Mouse (Mus musculus) forebrain, postnatal 0 days (tissue): ENCODE data around the gene Uqcc1. TPM values are rescaled to one million over a fixed set of nuclear protein-coding genes. Genes with fewer than 3 reads are reported as not detected.

Experiments
- ATAC-seq: fragments of 200-750 bp; cut with Nextera tagmentation; 2 replicates; pipeline ENCODE4 v1.8.0; 2017; ENCODE audit warnings: mild to moderate bottlenecking, moderate library complexity
- DNase-seq: peaks from one replicate; pipeline ENCODE4 v3.0.0-alpha.2; 2015
- H3K27ac ChIP-seq: fragments of 300-500 bp; sonication (generic); 2 replicates; pipeline ENCODE4 v1.5.1; 2014; ENCODE audit warnings: low read depth, mild to moderate bottlenecking, antibody characterized with exemption, low read length, moderate library complexity, mixed read lengths
- H3K27me3 ChIP-seq: fragments of 300-500 bp; sonication (generic); 2 replicates; pipeline ENCODE4 v1.6.1; 2014; ENCODE audit warnings: mild to moderate bottlenecking, low read length, mixed read lengths; ENCODE audit not compliant: insufficient read depth
- H3K36me3 ChIP-seq: fragments of 300-500 bp; sonication (generic); 2 replicates; pipeline ENCODE4 v1.6.1; 2014; ENCODE audit warnings: mild to moderate bottlenecking, moderate library complexity; ENCODE audit not compliant: insufficient read depth
- H3K4me1 ChIP-seq: fragments of 300-500 bp; sonication (generic); 2 replicates; pipeline ENCODE4 v1.6.1; 2014; ENCODE audit warnings: antibody characterized with exemption; ENCODE audit not compliant: insufficient read depth
- H3K4me2 ChIP-seq: fragments of 300-500 bp; sonication (generic); 2 replicates; pipeline ENCODE4 v1.6.1; 2014; ENCODE audit warnings: low read depth, mild to moderate bottlenecking, moderate library complexity
- H3K4me3 ChIP-seq: fragments of 300-500 bp; sonication (generic); 2 replicates; pipeline ENCODE4 v1.5.1; 2014; ENCODE audit warnings: low read depth, low read length, mixed read lengths
- H3K9ac ChIP-seq: fragments of 300-500 bp; sonication (generic); 2 replicates; pipeline ENCODE4 v1.6.1; 2014; ENCODE audit warnings: mild to moderate bottlenecking
- H3K9me3 ChIP-seq: fragments of 300-500 bp; sonication (generic); 2 replicates; pipeline ENCODE4 v1.6.1; 2016; ENCODE audit warnings: low read length
- CTCF ChIP-seq: sonication (generic); IDR thresholded peaks from 2 replicates; pipeline ENCODE4 v1.5.1; 2016; ENCODE audit warnings: antibody characterized with exemption, control low read depth, low read depth
- WGBS: fragments of 180-500 bp; shearing (Covaris S2); extraction: QIAGEN DNeasy Blood & Tissue Kit; methylation state at CpG from one replicate; pipeline ENCODE4 v1.1.7; 2014; 5-methylcytosine and 5-hydroxymethylcytosine counted together
- polyA plus RNA-seq: library from polyadenylated mRNA; unstranded; fragments of >200 nt; fragmentation: Nextera tagmentation; extraction: Ambion mirVana; gene quantifications from 2 replicates; pipeline ENCODE4 v1.2.1, GENCODE M21; 2015
- total RNA-seq: library from RNA; depleted of rRNA; stranded (reverse); fragments of >200 nt; gene quantifications from 2 replicates; pipeline ENCODE4 v1.2.3, GENCODE M21; 2014; rRNA removed

The Uqcc1 gene
- total RNA-seq (43.5 and 67.7 TPM in 2 replicates), polyA plus RNA-seq (55.9 and 63.0 TPM in 2 replicates)

DNA sequence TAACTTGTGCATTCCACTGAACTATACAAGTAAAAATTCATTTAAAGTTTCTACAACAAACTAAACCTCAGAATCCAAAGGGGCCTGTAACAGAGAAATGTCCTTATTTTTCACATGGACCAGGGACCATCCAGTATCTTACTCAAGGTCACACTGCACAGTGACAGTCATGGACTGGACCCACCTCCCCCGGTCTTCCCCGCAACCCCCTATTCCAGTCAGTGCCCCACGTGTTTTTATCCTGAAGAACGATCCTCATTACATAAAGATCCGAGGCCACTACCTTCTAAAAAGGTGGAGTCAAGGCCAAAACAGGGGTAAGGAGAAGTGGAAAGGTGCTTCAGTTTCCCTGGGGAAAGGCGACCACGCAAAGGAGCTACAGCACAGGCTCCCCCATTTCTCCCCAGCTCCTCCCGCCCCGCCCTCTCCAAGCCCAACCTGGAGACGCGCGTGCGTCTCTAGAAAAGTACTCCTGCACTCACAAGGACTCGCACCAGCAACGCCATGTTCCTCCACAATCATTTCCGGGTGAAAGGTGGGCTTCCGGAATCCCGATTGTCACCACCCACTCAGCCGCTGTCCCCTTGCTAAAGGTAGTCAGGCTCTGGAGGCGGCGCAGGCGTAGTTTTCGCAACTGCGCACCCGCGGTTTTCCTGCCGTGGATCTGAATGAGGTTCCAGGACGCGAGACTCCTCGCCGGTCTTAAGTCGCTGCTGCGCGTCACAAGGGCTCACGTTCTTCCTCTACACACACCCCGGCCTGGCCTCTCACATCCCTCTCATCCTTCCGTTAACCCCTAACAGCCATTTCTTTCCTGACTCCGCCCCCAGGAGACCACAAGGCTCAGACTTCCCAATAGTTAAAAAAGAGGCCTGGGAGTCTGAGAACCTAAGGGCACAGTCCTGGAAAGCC is at the start of gene Uqcc1:
Gene Uqcc1, minus strand, starts transcription at position 780 of the 912 bp plus-strand sequence.
- ATAC-seq (peak; percentile 98), DNase-seq (peak; percentile 96)
- WGBS: under 1% methylated on average over 38 of the region's 38 CpGs
- peak within 1 kb of the TSS; percentile 77 for H3K4me2 ChIP-seq
- H3K27me3 ChIP-seq: no peaks in the 10 kb centered on the region
- peak within 1 kb of the TSS; percentile 63 for H3K9ac ChIP-seq
- TF ChIP-seq CTCF: no peak
- H3K36me3 ChIP-seq: no peaks in the 10 kb centered on the region
- no peaks in the 10 kb centered on the region for H3K9me3 ChIP-seq
- peak within 1 kb of the TSS; percentile 59 for H3K4me3 ChIP-seq
- peak within 1 kb of the TSS; percentile 86 for H3K27ac ChIP-seq
- H3K4me1 ChIP-seq: peaks cover 6% of the 10 kb centered on the region

DNA sequence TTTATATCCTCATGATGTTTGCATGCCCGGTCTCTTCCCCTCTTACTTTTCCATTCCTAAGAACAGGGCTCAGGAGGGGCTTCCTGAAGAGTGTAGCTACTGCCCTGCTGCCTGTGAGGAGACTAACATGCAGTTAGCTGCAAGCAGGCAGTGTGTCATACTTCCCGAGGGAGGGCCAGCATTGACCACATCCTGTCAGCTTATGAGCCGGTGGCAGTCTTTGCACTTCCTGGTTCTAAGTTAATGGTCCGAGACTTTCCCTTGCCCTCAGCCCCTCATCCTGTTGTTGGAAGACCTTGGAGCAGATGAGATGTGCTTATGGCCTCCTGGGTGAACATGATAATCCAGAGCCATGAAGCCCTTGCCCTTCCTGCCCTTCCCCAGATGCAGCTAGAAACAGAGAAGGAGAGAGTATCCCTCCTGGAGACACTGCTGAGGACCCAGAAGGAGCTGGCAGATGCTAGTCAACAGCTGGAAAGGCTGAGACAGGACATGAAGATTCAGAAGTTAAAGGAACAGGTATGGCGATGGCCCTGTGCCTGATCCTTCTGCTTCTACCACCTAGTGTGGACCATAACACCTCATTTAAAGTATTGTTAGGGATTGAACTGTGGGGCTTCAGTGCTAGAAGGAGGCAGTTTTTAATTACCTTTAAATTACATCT is 49.4 kb upstream of the Uqcc1 start:
- Histone ChIP-seq H3K4me2 (no peak overlapping the region), H3K4me1 (no peaks in the 10 kb centered on the region), H3K27ac (no peak overlapping the region), H3K9me3 (no peaks in the 10 kb centered on the region), H3K27me3 (no peaks in the 10 kb centered on the region), H3K4me3 (no peak overlapping the region), H3K36me3 (peaks cover 86% of the 10 kb centered on the region), H3K9ac (no peak overlapping the region)
- no peak for TF ChIP-seq CTCF
- ATAC-seq (no peak), DNase-seq (no peak)
- 88% methylated on average over 5 of the region's 5 CpGs for WGBS

DNA sequence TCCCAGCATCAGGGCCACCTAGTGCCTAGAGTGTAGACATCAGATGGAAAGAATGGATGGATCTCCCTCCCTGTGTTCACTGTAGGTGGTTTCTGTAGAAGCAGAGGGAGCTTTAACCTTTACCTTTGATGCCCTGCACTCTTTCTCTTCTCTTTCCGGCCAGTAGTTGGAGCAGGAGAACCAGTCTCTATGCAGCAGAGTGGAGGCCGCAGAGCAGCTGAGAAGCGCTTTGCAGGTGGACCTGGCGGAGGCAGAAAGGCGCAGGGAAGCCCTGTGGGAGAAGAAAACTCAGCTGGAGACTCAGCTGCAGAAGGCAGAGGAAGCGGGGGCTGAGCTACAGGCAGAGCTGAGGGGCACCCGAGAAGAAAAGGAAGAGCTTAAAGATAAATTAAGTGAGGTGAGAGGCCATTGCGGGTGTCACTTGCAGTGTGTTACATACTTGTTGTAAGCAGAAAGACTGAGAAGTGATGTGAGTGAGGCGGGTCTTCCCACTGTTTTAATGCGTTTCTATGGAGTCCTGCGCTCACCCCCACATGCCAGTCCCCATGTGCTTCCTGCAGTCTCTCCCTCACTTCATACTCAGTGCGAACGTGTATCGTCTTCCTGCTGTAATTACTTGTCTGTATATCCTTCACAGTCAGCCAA is 44.1 kb upstream of the Uqcc1 start:
- H3K36me3 ChIP-seq: peaks cover 84% of the 10 kb centered on the region
- TF ChIP-seq CTCF: peak; percentile 16; the same call in 1 of the 2 replicates
- DNase-seq: no peak
- no peaks in the 10 kb centered on the region for H3K9me3 ChIP-seq
- H3K9ac ChIP-seq: no peak overlapping the region
- H3K27me3 ChIP-seq: no peaks in the 10 kb centered on the region
- H3K4me2 ChIP-seq: no peak overlapping the region
- 82% methylated on average over 14 of the region's 14 CpGs for WGBS
- no peak overlapping the region for H3K4me3 ChIP-seq
- no peak overlapping the region for H3K27ac ChIP-seq
- ATAC-seq: no peak
- H3K4me1 ChIP-seq: no peaks in the 10 kb centered on the region

DNA sequence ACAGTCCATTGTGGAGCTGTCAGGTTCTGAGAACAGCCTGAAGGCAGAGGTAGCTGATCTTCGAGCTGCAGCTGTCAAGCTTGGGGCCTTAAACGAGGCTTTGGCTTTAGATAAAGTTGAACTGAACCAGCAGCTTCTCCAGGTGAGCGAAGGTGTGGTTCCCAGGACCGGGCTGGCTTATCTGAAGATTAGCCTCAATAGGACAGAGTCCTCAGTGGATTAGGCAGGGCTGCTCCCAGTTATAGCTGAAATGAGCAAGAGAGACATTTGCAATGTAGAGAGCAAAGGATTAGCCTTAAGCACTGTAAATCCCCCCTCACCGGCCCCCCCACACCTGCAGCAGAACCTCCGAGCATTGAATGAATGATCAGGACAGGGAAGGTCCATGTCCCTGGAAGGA is 43.2 kb upstream of the Uqcc1 start:
- Histone ChIP-seq H3K4me3 (no peak overlapping the region), H3K4me2 (no peak overlapping the region), H3K4me1 (no peaks in the 10 kb centered on the region), H3K9me3 (no peaks in the 10 kb centered on the region), H3K27ac (no peak overlapping the region), H3K36me3 (peaks cover 85% of the 10 kb centered on the region), H3K9ac (no peak overlapping the region), H3K27me3 (no peaks in the 10 kb centered on the region)
- DNase-seq (no peak), ATAC-seq (no peak)
- no peak for TF ChIP-seq CTCF
- 82% methylated on average over 6 of the region's 6 CpGs for WGBS

DNA sequence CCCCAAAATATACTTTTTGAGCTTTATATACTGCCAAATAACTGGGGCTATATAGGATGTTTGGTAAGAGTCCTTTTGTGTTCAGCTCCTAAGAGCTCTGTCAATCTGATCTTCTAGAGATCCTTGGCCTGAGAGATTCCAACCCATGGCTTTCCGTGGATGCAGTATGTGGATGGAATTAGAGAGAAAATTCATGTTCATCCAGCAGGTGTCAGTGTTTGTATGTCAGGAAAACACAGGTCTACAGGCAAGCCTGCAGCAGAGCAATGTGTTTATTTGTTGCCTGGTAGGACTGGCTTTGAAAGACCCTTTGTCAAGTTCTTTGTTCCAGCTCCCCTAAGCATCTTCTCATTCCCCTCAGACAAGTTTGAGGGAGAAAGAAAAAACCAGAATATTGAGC is 32.9 kb upstream of the Uqcc1 start:
- ATAC-seq: peak; percentile 74
- no peak overlapping the region for H3K4me2 ChIP-seq
- H3K9me3 ChIP-seq: no peaks in the 10 kb centered on the region

DNA sequence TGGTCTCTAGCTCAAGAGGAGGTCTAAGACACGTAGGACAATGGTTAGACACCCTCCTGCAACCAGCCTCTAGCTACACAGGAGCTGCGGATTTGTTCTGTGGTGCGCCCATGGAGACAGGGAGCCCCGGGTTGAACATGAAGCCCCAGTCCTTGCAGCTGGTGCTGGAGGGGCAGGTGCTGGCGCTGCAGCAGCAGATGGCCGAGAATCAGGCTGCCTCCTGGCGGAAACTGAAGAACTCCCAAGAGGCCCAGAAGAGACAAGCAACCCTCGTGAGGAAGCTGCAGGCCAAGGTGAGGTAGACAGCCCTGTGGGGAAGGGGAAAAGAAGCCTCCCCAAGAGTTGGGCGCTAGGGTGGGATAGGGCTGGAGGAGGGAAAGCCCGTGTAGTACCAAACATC is 31.8 kb upstream of the Uqcc1 start:
- no peak overlapping the region for H3K27ac ChIP-seq
- H3K36me3 ChIP-seq: peaks cover 40% of the 10 kb centered on the region
- H3K4me2 ChIP-seq: no peak overlapping the region
- 0 out of 2 replicates have a peak, but pooled peaks cover 4% of the 10 kb centered on the region for H3K4me1 ChIP-seq
- no peak for ATAC-seq
- no peak overlapping the region for H3K4me3 ChIP-seq
- WGBS: 80% methylated on average over 10 of the region's 10 CpGs
- no peak overlapping the region for H3K9ac ChIP-seq
- no peaks in the 10 kb centered on the region for H3K27me3 ChIP-seq
- no peak for TF ChIP-seq CTCF
- no peaks in the 10 kb centered on the region for H3K9me3 ChIP-seq
- DNase-seq: no peak

More for the DNA sequence above, 32.9 kb upstream of the Uqcc1 start:
- H3K36me3 ChIP-seq: peaks cover 51% of the 10 kb centered on the region
- no peaks in the 10 kb centered on the region for H3K4me1 ChIP-seq
- no peak overlapping the region for H3K4me3 ChIP-seq
- peak; percentile 61 for DNase-seq
- H3K27ac ChIP-seq: no peak overlapping the region
- WGBS: 19% methylated on average over 1 of the region's 1 CpGs
- no peak overlapping the region for H3K9ac ChIP-seq
- H3K27me3 ChIP-seq: no peaks in the 10 kb centered on the region
- TF ChIP-seq CTCF: peak; percentile 72
